Mouse (Mus musculus) neural tube, embryonic 14.5 days (tissue): Measurements from ENCODE around the gene Gps1. TPM values are rescaled to one million over a fixed set of nuclear protein-coding genes. Genes with fewer than 3 reads are reported as not detected.
A peak's percentile ranks its signal among the peaks of the same experiment; 100 is the strongest.
"Not testable (repeated sequence)": the region's sequence is repeated elsewhere in the genome, so short reads cannot be mapped to it uniquely, and the experiment has no call there.

Experiments
- ATAC-seq: fragments of 200-750 bp; cut with Nextera tagmentation; 2 replicates; pipeline ENCODE4 v1.8.0; 2017; ENCODE audit warnings: low read depth, mild to moderate bottlenecking, moderate TSS enrichment, moderate library complexity
- H3K27ac ChIP-seq: fragments of 300-500 bp; sonication (generic); 2 replicates; pipeline ENCODE4 v1.5.1; 2014; ENCODE audit warnings: low read depth, mild to moderate bottlenecking, control low read depth, low read length, moderate library complexity, mixed read lengths
- H3K27me3 ChIP-seq: fragments of 300-500 bp; sonication (generic); 2 replicates; pipeline ENCODE4 v1.6.1; 2014; ENCODE audit warnings: low read length; ENCODE audit not compliant: control insufficient read depth, insufficient read depth
- H3K36me3 ChIP-seq: fragments of 300-500 bp; sonication (generic); 2 replicates; pipeline ENCODE4 v1.6.1; 2014; ENCODE audit warnings: low read length, mixed read lengths; ENCODE audit not compliant: control insufficient read depth, insufficient read depth
- H3K4me1 ChIP-seq: fragments of 300-500 bp; sonication (generic); 2 replicates; pipeline ENCODE4 v1.6.1; 2014; ENCODE audit warnings: low read length; ENCODE audit not compliant: control insufficient read depth, insufficient read depth
- H3K4me2 ChIP-seq: fragments of 300-500 bp; sonication (generic); 2 replicates; pipeline ENCODE4 v1.6.1; 2014; ENCODE audit warnings: mild to moderate bottlenecking, low read depth, low read length, control low read depth
- H3K4me3 ChIP-seq: fragments of 300-500 bp; sonication (generic); 2 replicates; pipeline ENCODE4 v1.5.1; 2014; ENCODE audit warnings: low read depth, low read length, control low read depth, mixed read lengths
- H3K9ac ChIP-seq: fragments of 300-500 bp; sonication (generic); replicated peaks from 2 replicates; pipeline ENCODE4 v1.6.1; 2014; ENCODE audit warnings: low read depth, mild to moderate bottlenecking, control low read depth, low read length, mixed read lengths
- H3K9me3 ChIP-seq: fragments of 300-500 bp; sonication (generic); 2 replicates; pipeline ENCODE4 v1.6.1; 2016; ENCODE audit warnings: low read length; ENCODE audit not compliant: control insufficient read depth
- WGBS: fragments of 180-500 bp; shearing (Covaris S2); extraction: QIAGEN DNeasy Blood & Tissue Kit; methylation state at CpG from one replicate; pipeline ENCODE4 v1.1.7; 2014; 5-methylcytosine and 5-hydroxymethylcytosine counted together
- polyA plus RNA-seq: library from polyadenylated mRNA; unstranded; fragments of >200 nt; fragmentation: Nextera tagmentation; extraction: Ambion mirVana; gene quantifications from 2 replicates; pipeline ENCODE4 v1.2.1, GENCODE M21; 2014

The Gps1 gene
- polyA plus RNA-seq, 1 experiment from 2014 or later = 312 TPM

GRCm38 (mm10) chr11:120761811-120762671 lies 22.0 kb upstream of the Gps1 start:
- WGBS = 73% methylated on average over 14 of the region's 14 CpGs
- Histone ChIP-seq H3K9ac (no peak overlapping the region), H3K27me3 (no peaks in the 10 kb centered on the region), H3K27ac (no peak overlapping the region), H3K4me1 (no peaks in the 10 kb centered on the region), H3K4me2 (no peak overlapping the region), H3K36me3 (no peaks in the 10 kb centered on the region), H3K4me3 (no peak overlapping the region), H3K9me3 (no peaks in the 10 kb centered on the region)
- no peak for ATAC-seq

- not testable (repeated sequence) for ATAC-seq, H3K4me3 ChIP-seq, H3K9ac ChIP-seq, H3K27ac ChIP-seq, H3K9me3 ChIP-seq, H3K4me2 ChIP-seq, H3K4me1 ChIP-seq, H3K36me3 ChIP-seq, H3K27me3 ChIP-seq
- WGBS = 20% methylated on average over 14 of the region's 14 CpGs
Observed at GRCm38 (mm10) chr11:120762672-120763041, 21.4 kb upstream of the Gps1 start, which contains the start of gene Hmga1b. Gene Hmga1b (plus strand): TSS chr11:120762794.

GRCm38 (mm10) chr11:120763121-120763999 lies 20.7 kb upstream of the Gps1 start:
- not testable (repeated sequence) for H3K27me3 ChIP-seq, H3K4me3 ChIP-seq, H3K4me1 ChIP-seq, H3K27ac ChIP-seq, H3K9me3 ChIP-seq, H3K36me3 ChIP-seq, H3K4me2 ChIP-seq, H3K9ac ChIP-seq
- ATAC-seq = 0 out of 2 replicates have a peak, but pooled peaks have one; percentile 44
- WGBS = 4% methylated on average over 8 of the region's 23 CpGs

- not testable (repeated sequence) for H3K9ac ChIP-seq, H3K4me2 ChIP-seq, H3K4me3 ChIP-seq, ATAC-seq, H3K9me3 ChIP-seq, H3K27me3 ChIP-seq, H3K36me3 ChIP-seq, H3K27ac ChIP-seq, H3K4me1 ChIP-seq
- WGBS = 86% methylated on average over 3 of the region's 7 CpGs
Observed at GRCm38 (mm10) chr11:120767023-120767422, 17.0 kb upstream of the Gps1 start.

- Histone ChIP-seq H3K4me2 (no peak overlapping the region), H3K27me3 (no peaks in the 10 kb centered on the region), H3K9me3 (no peaks in the 10 kb centered on the region), H3K9ac (no peak overlapping the region), H3K4me3 (no peak overlapping the region), H3K36me3 (no peaks in the 10 kb centered on the region), H3K4me1 (no peaks in the 10 kb centered on the region), H3K27ac (no peak overlapping the region)
- WGBS = 63% methylated on average over 1 of the region's 1 CpGs
- no peak for ATAC-seq
Observed at GRCm38 (mm10) chr11:120768206-120768605, 15.9 kb upstream of the Gps1 start.

GRCm38 (mm10) chr11:120772749-120773148 lies 11.3 kb upstream of the Gps1 start:
- H3K9ac ChIP-seq = no peak overlapping the region
- H3K36me3 ChIP-seq = no peaks in the 10 kb centered on the region
- no peak overlapping the region for H3K4me2 ChIP-seq
- H3K9me3 ChIP-seq = no peaks in the 10 kb centered on the region
- H3K4me3 ChIP-seq = no peak overlapping the region
- 77% methylated on average over 3 of the region's 3 CpGs for WGBS
- no peaks in the 10 kb centered on the region for H3K4me1 ChIP-seq
- H3K27me3 ChIP-seq = no peaks in the 10 kb centered on the region
- H3K27ac ChIP-seq = no peak overlapping the region
- no peak for ATAC-seq

- H3K27me3 ChIP-seq = no peaks in the 10 kb centered on the region
- no peak overlapping the region for H3K9ac ChIP-seq
- no peaks in the 10 kb centered on the region for H3K4me1 ChIP-seq
- no peak overlapping the region for H3K27ac ChIP-seq
- no peak overlapping the region for H3K4me2 ChIP-seq
- no peaks in the 10 kb centered on the region for H3K9me3 ChIP-seq
- 90% methylated on average over 7 of the region's 7 CpGs for WGBS
- ATAC-seq = no peak
- H3K4me3 ChIP-seq = no peak overlapping the region
- H3K36me3 ChIP-seq = no peaks in the 10 kb centered on the region
Observed at GRCm38 (mm10) chr11:120773463-120774190, 10.4 kb upstream of the Gps1 start.

- no peaks in the 10 kb centered on the region for H3K4me1 ChIP-seq
- no peak overlapping the region for H3K9ac ChIP-seq
- ATAC-seq = peak; percentile 88
- H3K27me3 ChIP-seq = no peaks in the 10 kb centered on the region
- peaks cover 5% of the 10 kb centered on the region; the same call in 1 of the 2 replicates for H3K36me3 ChIP-seq
- no peak overlapping the region for H3K27ac ChIP-seq
- WGBS = 17% methylated on average over 15 of the region's 15 CpGs
- H3K9me3 ChIP-seq = no peaks in the 10 kb centered on the region
- no peak overlapping the region for H3K4me3 ChIP-seq
- H3K4me2 ChIP-seq = no peak overlapping the region
Observed at GRCm38 (mm10) chr11:120775774-120776469, 8.2 kb upstream of the Gps1 start.
